Mouse (Mus musculus) ES-E14 (cell line): Measurements from ENCODE around the gene Tmem50a. TPM values are rescaled to one million over a fixed set of nuclear protein-coding genes. Genes with fewer than 3 reads are reported as not detected.

ENCODE experiments used
- DNase-seq: peaks from one replicate; pipeline ENCODE4 v3.0.0-alpha.2; 2013; ENCODE audit warnings: low read depth, low spot score
- H3K27ac ChIP-seq: 2 replicates; pipeline ENCODE4 v1.5.1; 2012; ENCODE audit warnings: low read depth, mild to moderate bottlenecking, low read length, moderate library complexity, mixed read lengths; ENCODE audit not compliant: poor library complexity, insufficient read depth, severe bottlenecking
- H3K36me3 ChIP-seq: 2 replicates; pipeline ENCODE4 v1.6.1; 2012; ENCODE audit warnings: mild to moderate bottlenecking, low read length, moderate library complexity, mixed read lengths; ENCODE audit not compliant: control insufficient read depth, poor library complexity, insufficient read depth, severe bottlenecking
- H3K4me1 ChIP-seq, 2 experiments: fragments of 150-350 bp in 1 of 2; sonication (generic) in 1 of 2; 2 replicates each; pipeline ENCODE4 v1.6.1; 2012; ENCODE audit warnings: low read length in 2 of 2, mild to moderate bottlenecking in 1 of 2, mixed read lengths in 1 of 2; ENCODE audit not compliant: control insufficient read depth in 2 of 2, insufficient read depth in 2 of 2, poor library complexity in 1 of 2
- H3K4me3 ChIP-seq, 2 experiments: fragments of 150-350 bp in 1 of 2; sonication (generic) in 1 of 2; 2 replicates each; pipeline ENCODE4 v1.5.1; 2012; ENCODE audit warnings: low read length in 2 of 2, low read depth in 1 of 2, mild to moderate bottlenecking in 1 of 2, mixed read lengths in 1 of 2; ENCODE audit not compliant: insufficient read depth in 1 of 2, poor library complexity in 1 of 2, severe bottlenecking in 1 of 2
- H3K9ac ChIP-seq: 2 replicates; pipeline ENCODE4 v1.6.1; 2012; ENCODE audit warnings: low read depth, mild to moderate bottlenecking, low read length, mixed read lengths; ENCODE audit not compliant: poor library complexity, insufficient read depth, severe bottlenecking
- H3K9me3 ChIP-seq: fragments of 150-350 bp; sonication (generic); 2 replicates; pipeline ENCODE4 v1.6.1; 2012; ENCODE audit warnings: low read depth, mild to moderate bottlenecking, low read length; ENCODE audit not compliant: control insufficient read depth, insufficient read depth
- CHD2 ChIP-seq: IDR thresholded peaks from 2 replicates; pipeline ENCODE4 v1.6.1; 2014; ENCODE audit warnings: mild to moderate bottlenecking, low read depth, low read length, inconsistent platforms
- HCFC1 ChIP-seq: IDR thresholded peaks from 2 replicates; pipeline ENCODE4 v1.6.1; 2012; ENCODE audit warnings: low read length, inconsistent platforms, borderline replicate concordance; ENCODE audit not compliant: insufficient read depth
- MAFK ChIP-seq: IDR thresholded peaks from 2 replicates; pipeline ENCODE4 v1.6.1; 2014; ENCODE audit warnings: mild to moderate bottlenecking, low read depth, low read length, inconsistent platforms; ENCODE audit not compliant: insufficient read depth
- ZC3H11A ChIP-seq: IDR thresholded peaks from 2 replicates; pipeline ENCODE4 v1.6.1; 2012; ENCODE audit warnings: low read depth, mild to moderate bottlenecking, inconsistent platforms, low read length, borderline replicate concordance
- ZNF384 ChIP-seq: IDR thresholded peaks from 2 replicates; pipeline ENCODE4 v1.6.1; 2012; ENCODE audit warnings: low read depth, low read length, inconsistent platforms
- in situ Hi-C, 2 experiments: fragments of 600-800 bp; cut with MboI; formaldehyde crosslinking; loops; one replicate each; pipeline ENCODE4 v1.15.1; 2025; ENCODE audit warnings: low sequenced_read_pairs in 2 of 2, inconsistent platforms in 1 of 2; ENCODE audit not compliant: unreplicated experiment in 2 of 2
- total RNA-seq: library from RNA; depleted of rRNA; stranded (reverse); fragments of 300-350 nt; gene quantifications from 2 replicates; pipeline ENCODE4 v1.2.3, GENCODE M21; 2012; rRNA removed

Tmem50a gene
- total RNA-seq, 1 experiment: 118 TPM

- in situ Hi-C loops: no loop called here
- Histone ChIP-seq H3K4me3 (no peak overlapping the region; a peak in 1 of 4 replicates), H3K36me3 (peaks cover 3% of the 10 kb centered on the region; the same call in 1 of the 2 replicates), H3K9me3 (no peaks in the 10 kb centered on the region), H3K9ac (no peak overlapping the region), H3K4me1 (peaks cover 9 to 20% of the 10 kb centered on the region in 2 experiments), H3K27ac (no peak overlapping the region)
- TF ChIP-seq HCFC1 (no peak), CHD2 (no peak), MAFK (no peak), ZNF384 (no peak), ZC3H11A (no peak)
- no peak for DNase-seq
Observed at GRCm38 (mm10) chr4:134851236-134851635, 63.6 kb downstream of the Tmem50a start.

DNA sequence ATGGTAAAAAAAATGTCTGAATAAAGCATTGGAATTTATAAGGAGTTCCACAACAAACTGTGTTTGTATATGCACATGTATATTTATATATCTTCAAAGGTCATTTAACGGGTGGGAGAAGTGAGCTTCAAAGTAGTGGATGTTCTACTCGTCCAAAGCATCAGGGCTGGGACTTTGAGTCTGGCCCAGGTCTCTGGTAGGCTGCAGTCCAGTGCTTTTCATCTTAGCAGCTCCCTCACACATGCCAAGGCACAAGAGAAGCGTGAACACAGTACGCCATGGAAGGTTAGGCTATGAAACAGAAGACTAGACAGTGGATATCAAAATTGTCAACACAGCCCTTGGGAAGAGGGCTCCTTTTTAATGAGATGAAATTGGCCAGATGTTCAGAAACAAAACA lies 64.3 kb downstream of the Tmem50a start:
- Histone ChIP-seq H3K27ac (no peak overlapping the region), H3K4me1 (peaks cover 7 to 15% of the 10 kb centered on the region in 2 experiments; a peak in 3 of 4 replicates), H3K9me3 (no peaks in the 10 kb centered on the region), H3K9ac (no peak overlapping the region), H3K36me3 (peaks cover 3% of the 10 kb centered on the region; the same call in 1 of the 2 replicates), H3K4me3 (no peak overlapping the region)
- DNase-seq: no peak
- in situ Hi-C loops: no loop called here
- no peak for TF ChIP-seq ZNF384
- TF ChIP-seq CHD2: no peak
- TF ChIP-seq HCFC1: no peak
- no peak for TF ChIP-seq MAFK
- no peak for TF ChIP-seq ZC3H11A

Other genes starting within 250 kb of the Tmem50a start
- gene Man1c1, start 210.7 kb downstream of the Tmem50a start, total RNA-seq: 5.9 and 6.1 TPM in 2 replicates
- gene Ldlrap1, start 147.0 kb downstream of the Tmem50a start, total RNA-seq: 15.0 and 16.6 TPM in 2 replicates
- gene Maco1, start 61.7 kb downstream of the Tmem50a start, total RNA-seq: 56.1 and 91.6 TPM in 2 replicates
- gene Rhd, start 50.5 kb downstream of the Tmem50a start, total RNA-seq: 12.4 and 21.0 TPM in 2 replicates
- gene Rsrp1, start 8.6 kb upstream of the Tmem50a start, total RNA-seq: 93.9 and 130 TPM in 2 replicates
- 68.3 and 76.6 TPM in 2 replicates for gene Syf2, start 15.9 kb upstream of the Tmem50a start, total RNA-seq
- gene Runx3, start 205.6 kb upstream of the Tmem50a start, total RNA-seq: 0.49 and 0.63 TPM in 2 replicates